Mouse (Mus musculus) ES-E14 (cell line): Measurements from ENCODE around the gene Rragc. TPM values are rescaled to one million over a fixed set of nuclear protein-coding genes. Genes with fewer than 3 reads are reported as not detected.
A peak's percentile ranks its signal among the peaks of the same experiment; 100 is the strongest.
"Not testable (repeated sequence)": the region's sequence is repeated elsewhere in the genome, so short reads cannot be mapped to it uniquely, and the experiment has no call there.

Experiments
- DNase-seq: peaks from one replicate; pipeline ENCODE4 v3.0.0-alpha.2; 2013; ENCODE audit warnings: low read depth, low spot score
- H3K27ac ChIP-seq: 2 replicates; pipeline ENCODE4 v1.5.1; 2012; ENCODE audit warnings: low read depth, mild to moderate bottlenecking, low read length, moderate library complexity, mixed read lengths; ENCODE audit not compliant: poor library complexity, insufficient read depth, severe bottlenecking
- H3K36me3 ChIP-seq: 2 replicates; pipeline ENCODE4 v1.6.1; 2012; ENCODE audit warnings: mild to moderate bottlenecking, low read length, moderate library complexity, mixed read lengths; ENCODE audit not compliant: control insufficient read depth, poor library complexity, insufficient read depth, severe bottlenecking
- H3K4me1 ChIP-seq, 2 experiments: fragments of 150-350 bp in 1 of 2; sonication (generic) in 1 of 2; 2 replicates each; pipeline ENCODE4 v1.6.1; 2012; ENCODE audit warnings: low read length in 2 of 2, mild to moderate bottlenecking in 1 of 2, mixed read lengths in 1 of 2; ENCODE audit not compliant: control insufficient read depth in 2 of 2, insufficient read depth in 2 of 2, poor library complexity in 1 of 2
- H3K4me3 ChIP-seq, 2 experiments: fragments of 150-350 bp in 1 of 2; sonication (generic) in 1 of 2; 2 replicates each; pipeline ENCODE4 v1.5.1; 2012; ENCODE audit warnings: low read length in 2 of 2, low read depth in 1 of 2, mild to moderate bottlenecking in 1 of 2, mixed read lengths in 1 of 2; ENCODE audit not compliant: insufficient read depth in 1 of 2, poor library complexity in 1 of 2, severe bottlenecking in 1 of 2
- H3K9ac ChIP-seq: 2 replicates; pipeline ENCODE4 v1.6.1; 2012; ENCODE audit warnings: low read depth, mild to moderate bottlenecking, low read length, mixed read lengths; ENCODE audit not compliant: poor library complexity, insufficient read depth, severe bottlenecking
- H3K9me3 ChIP-seq: fragments of 150-350 bp; sonication (generic); 2 replicates; pipeline ENCODE4 v1.6.1; 2012; ENCODE audit warnings: low read depth, mild to moderate bottlenecking, low read length; ENCODE audit not compliant: control insufficient read depth, insufficient read depth
- CHD2 ChIP-seq: IDR thresholded peaks from 2 replicates; pipeline ENCODE4 v1.6.1; 2014; ENCODE audit warnings: mild to moderate bottlenecking, low read depth, low read length, inconsistent platforms
- HCFC1 ChIP-seq: IDR thresholded peaks from 2 replicates; pipeline ENCODE4 v1.6.1; 2012; ENCODE audit warnings: low read length, inconsistent platforms, borderline replicate concordance; ENCODE audit not compliant: insufficient read depth
- MAFK ChIP-seq: IDR thresholded peaks from 2 replicates; pipeline ENCODE4 v1.6.1; 2014; ENCODE audit warnings: mild to moderate bottlenecking, low read depth, low read length, inconsistent platforms; ENCODE audit not compliant: insufficient read depth
- ZC3H11A ChIP-seq: IDR thresholded peaks from 2 replicates; pipeline ENCODE4 v1.6.1; 2012; ENCODE audit warnings: low read depth, mild to moderate bottlenecking, inconsistent platforms, low read length, borderline replicate concordance
- ZNF384 ChIP-seq: IDR thresholded peaks from 2 replicates; pipeline ENCODE4 v1.6.1; 2012; ENCODE audit warnings: low read depth, low read length, inconsistent platforms
- in situ Hi-C, 2 experiments: fragments of 600-800 bp; cut with MboI; formaldehyde crosslinking; loops; one replicate each; pipeline ENCODE4 v1.15.1; 2025; ENCODE audit warnings: low sequenced_read_pairs in 2 of 2, inconsistent platforms in 1 of 2; ENCODE audit not compliant: unreplicated experiment in 2 of 2
- total RNA-seq: library from RNA; depleted of rRNA; stranded (reverse); fragments of 300-350 nt; gene quantifications from 2 replicates; pipeline ENCODE4 v1.2.3, GENCODE M21; 2012

Rragc gene
- total RNA-seq, 1 experiment = 24.0 TPM

DNA sequence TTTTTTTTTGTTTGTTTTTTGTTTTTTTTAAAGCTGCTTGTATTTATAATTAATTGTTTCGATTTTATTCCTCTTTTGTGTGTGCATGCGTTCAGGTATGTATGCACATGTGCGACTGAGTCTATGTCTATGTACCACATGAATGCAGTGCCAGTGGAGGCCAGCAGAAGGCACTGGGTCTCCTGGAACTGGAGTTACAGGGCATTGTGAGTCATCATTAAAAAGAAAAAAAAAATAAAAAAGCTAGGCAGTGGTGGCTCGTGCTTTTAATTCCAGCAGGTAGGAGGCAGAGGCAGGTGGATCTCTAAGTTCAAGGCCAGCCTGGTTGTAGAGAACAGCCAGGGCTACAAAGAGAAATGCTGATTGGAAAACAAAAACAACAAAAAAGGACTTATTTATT is 12.7 kb downstream of the Rragc start:
- H3K36me3 ChIP-seq = peaks cover 15% of the 10 kb centered on the region

DNA sequence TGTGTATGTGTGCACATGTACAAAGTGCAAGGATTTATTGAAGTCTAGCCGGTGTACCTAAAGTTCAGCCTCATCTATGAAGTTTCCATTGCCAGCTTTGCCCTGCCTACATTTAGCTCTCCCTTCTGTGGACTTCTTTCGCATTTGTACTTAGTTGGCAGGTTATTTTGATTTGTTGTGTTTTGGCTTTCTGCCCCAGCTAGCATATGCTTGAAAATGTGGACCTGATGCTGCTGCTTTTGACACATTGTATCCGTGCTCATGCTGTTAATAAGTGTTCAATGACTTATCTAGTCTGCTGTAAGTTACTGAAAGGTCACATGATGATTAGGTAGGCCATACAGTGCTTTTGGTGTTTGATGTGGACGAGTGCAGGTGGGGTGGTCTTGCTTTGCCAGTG is 17.1 kb downstream of the Rragc start:
- Histone ChIP-seq H3K9me3 (no peaks in the 10 kb centered on the region), H3K4me1 (no peaks in the 10 kb centered on the region), H3K9ac (no peak overlapping the region), H3K4me3 (no peak overlapping the region), H3K36me3 (peaks cover 28% of the 10 kb centered on the region), H3K27ac (no peak overlapping the region)
- in situ Hi-C loops = loop anchor here in 1 of 2 experiments (25.0 kb wide), 1 partner anchor 753 kb away; the partner anchor contains the start of gene Utp11
- DNase-seq = no peak
- TF ChIP-seq ZNF384 (no peak), HCFC1 (no peak), MAFK (no peak), ZC3H11A (no peak), CHD2 (no peak)

More for the DNA sequence above, 12.7 kb downstream of the Rragc start:
- Histone ChIP-seq H3K4me3 (no peak overlapping the region), H3K9me3 (no peaks in the 10 kb centered on the region), H3K4me1 (no peaks in the 10 kb centered on the region), H3K27ac (no peak overlapping the region), H3K9ac (no peak overlapping the region)
- in situ Hi-C loops = loop anchor here in 1 of 2 experiments (25.0 kb wide), 1 partner anchor 757 kb away; the partner anchor contains the start of gene Utp11
- no peak for DNase-seq
- TF ChIP-seq ZC3H11A = no peak
- TF ChIP-seq ZNF384 = peak; percentile 72

DNA sequence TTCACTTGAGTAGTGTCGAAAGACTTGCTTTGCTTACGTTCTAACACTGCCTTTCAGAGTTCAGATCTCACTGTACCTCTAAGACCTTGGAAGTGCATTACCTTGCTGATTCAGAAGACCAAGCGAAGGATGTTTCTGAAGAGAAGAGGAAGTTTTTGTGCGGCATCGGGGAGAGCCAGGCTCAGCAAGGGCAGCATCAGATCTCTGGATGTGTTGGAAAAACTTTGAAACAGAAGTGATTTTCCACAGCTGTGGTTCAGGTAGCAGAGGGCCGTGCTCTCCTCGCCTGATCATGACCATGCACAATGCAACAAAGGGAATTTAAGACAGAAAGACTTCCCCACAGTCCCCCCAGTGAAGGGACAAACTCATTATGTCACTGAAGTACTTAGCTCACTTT is 18.8 kb downstream of the Rragc start:
- DNase-seq = no peak
- TF ChIP-seq ZNF384 = no peak
- TF ChIP-seq CHD2 = no peak
- no peak for TF ChIP-seq HCFC1
- no peak for TF ChIP-seq MAFK
- TF ChIP-seq ZC3H11A = no peak
- Histone ChIP-seq H3K4me3 (no peak overlapping the region), H3K9me3 (no peaks in the 10 kb centered on the region), H3K4me1 (no peaks in the 10 kb centered on the region), H3K36me3 (peaks cover 27% of the 10 kb centered on the region), H3K27ac (no peak overlapping the region), H3K9ac (no peak overlapping the region)
- in situ Hi-C loops = loop anchor here in 1 of 2 experiments (25.0 kb wide), 1 partner anchor 751 kb away; the partner anchor contains the start of gene Utp11

DNA sequence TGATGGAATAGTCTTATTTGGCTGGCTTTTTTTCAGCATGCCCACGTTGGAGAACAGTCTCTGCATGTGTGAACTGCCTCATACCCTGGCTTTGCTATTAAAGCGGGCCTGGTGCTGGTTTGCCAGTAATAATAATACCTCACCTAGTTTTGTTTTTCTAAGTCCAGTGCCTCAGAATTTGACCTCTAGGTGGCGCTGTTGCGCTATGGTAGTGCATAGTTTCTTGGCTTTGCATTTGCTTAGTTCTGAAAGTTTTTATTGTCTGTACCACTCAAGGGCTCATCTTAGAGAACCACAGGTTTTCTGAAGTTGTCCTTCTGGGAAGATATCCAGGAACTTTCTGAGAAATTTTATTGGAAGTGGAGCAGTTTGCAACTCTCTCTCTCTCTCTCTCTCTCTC is 22.6 kb downstream of the Rragc start:
- H3K27ac ChIP-seq = no peak overlapping the region
- DNase-seq = peak; percentile 79
- in situ Hi-C loops = loop anchor here in 1 of 2 experiments (25.0 kb wide), 1 partner anchor 747 kb away; the partner anchor contains the start of gene Utp11
- H3K9me3 ChIP-seq = no peaks in the 10 kb centered on the region
- H3K9ac ChIP-seq = no peak overlapping the region
- peaks cover 16% of the 10 kb centered on the region for H3K36me3 ChIP-seq
- no peak overlapping the region for H3K4me3 ChIP-seq
- TF ChIP-seq ZNF384 = no peak
- H3K4me1 ChIP-seq = no peaks in the 10 kb centered on the region

DNA sequence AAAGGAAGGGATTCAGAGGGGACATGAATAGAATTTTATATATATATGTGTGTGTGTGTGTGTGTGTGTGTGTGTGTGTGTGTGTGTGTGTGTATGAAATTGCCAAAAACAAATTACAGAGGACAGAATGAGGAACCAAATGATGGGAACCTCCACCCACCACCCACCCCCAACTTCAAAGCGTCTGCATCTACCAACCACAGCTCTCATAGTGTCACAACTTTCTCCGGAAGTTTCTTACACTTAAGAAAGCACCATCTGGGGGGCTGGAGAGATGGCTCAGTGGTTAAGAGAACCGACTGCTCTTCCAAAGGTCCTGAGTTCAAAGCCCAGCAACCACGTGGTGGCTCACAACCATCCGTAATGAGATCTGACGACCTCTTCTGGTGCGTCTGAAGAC is 23.6 kb downstream of the Rragc start:
- not testable (repeated sequence) for H3K4me3 ChIP-seq, H3K9ac ChIP-seq, H3K36me3 ChIP-seq, DNase-seq, H3K9me3 ChIP-seq, H3K4me1 ChIP-seq, H3K27ac ChIP-seq
- in situ Hi-C loops = loop anchor here in 1 of 2 experiments (25.0 kb wide), 1 partner anchor 746 kb away; the partner anchor contains the start of gene Utp11
